Mouse (Mus musculus) kidney, adult 2 months (tissue): ENCODE data around the gene Phf24.

Experiments used
- CTCF ChIP-seq: fragments of 200-500 bp; conservative IDR thresholded peaks from 2 replicates; pipeline ENCODE4 v1.5.1; 2011; ENCODE audit warnings: low read depth, mild to moderate bottlenecking, control low read depth, low read length, moderate library complexity, mixed read lengths; ENCODE audit not compliant: insufficient read depth, insufficient read length
- POLR2A ChIP-seq: fragments of 200-500 bp; IDR thresholded peaks from one replicate; pipeline ENCODE4 v1.6.1; 2011; ENCODE audit warnings: low read depth, low read length, control low read depth

- TF ChIP-seq POLR2A (no peak), CTCF (no peak)
These were observed 40.8 kb downstream of the Phf24 start for GRCm38 (mm10) chr4:42957306-42957705.
